Mouse (Mus musculus) G1E (cell line): ENCODE data around the gene P3h2. TPM values are rescaled to one million over a fixed set of nuclear protein-coding genes. Genes with fewer than 3 reads are reported as not detected.

Experiments used
- ATAC-seq: 2 replicates; pipeline ENCODE4 v1.8.0; 2016; ENCODE audit warnings: mild to moderate bottlenecking; ENCODE audit not compliant: insufficient number of reproducible peaks, poor library complexity, low FRiP score, severe bottlenecking; ENCODE audit errors: extremely low read depth
- DNase-seq: peaks from one replicate; pipeline ENCODE4 v3.0.0; 2012; ENCODE audit warnings: low spot score
- H3K27me3 ChIP-seq: 2 replicates; pipeline ENCODE4 v1.6.1; 2012; ENCODE audit warnings: mild to moderate bottlenecking, low read length, inconsistent platforms; ENCODE audit not compliant: insufficient read depth
- H3K36me3 ChIP-seq: replicated peaks from 2 replicates; pipeline ENCODE3; 2012; ENCODE audit warnings: mild to moderate bottlenecking, inconsistent platforms
- H3K4me1 ChIP-seq: 2 replicates; pipeline ENCODE4 v1.6.1; 2012; ENCODE audit warnings: low read depth, low read length, inconsistent platforms, mixed read lengths; ENCODE audit not compliant: insufficient read depth
- H3K4me3 ChIP-seq: 2 replicates; pipeline ENCODE4 v1.5.1; 2012; ENCODE audit warnings: low read depth, mild to moderate bottlenecking, inconsistent platforms, low read length, moderate library complexity, mixed read lengths
- H3K9me3 ChIP-seq: replicated peaks from 2 replicates; pipeline ENCODE4 v1.6.1; 2012; ENCODE audit warnings: inconsistent platforms
- CTCF ChIP-seq: IDR thresholded peaks from 2 replicates; pipeline ENCODE4 v1.5.1; 2012; ENCODE audit warnings: low read depth, low read length, inconsistent platforms, mixed read lengths
- GATA1 ChIP-seq: IDR thresholded peaks from 2 replicates; pipeline ENCODE4 v1.6.1; 2012; ENCODE audit warnings: borderline replicate concordance, low read length, inconsistent platforms, mixed read lengths
- GATA2 ChIP-seq: IDR thresholded peaks from 2 replicates; pipeline ENCODE4 v1.6.1; 2012; ENCODE audit warnings: low read depth, low read length, inconsistent platforms, borderline replicate concordance
- POLR2AphosphoS5 ChIP-seq: IDR thresholded peaks from 2 replicates; pipeline ENCODE4 v1.6.1; 2012; ENCODE audit warnings: low read depth, low read length, inconsistent platforms; ENCODE audit not compliant: insufficient replicate concordance
- TAL1 ChIP-seq: conservative IDR thresholded peaks from 2 replicates; pipeline ENCODE4 v1.6.1; 2012; ENCODE audit warnings: low read depth, low read length, inconsistent platforms, mixed read lengths
- polyA plus RNA-seq: library from polyadenylated mRNA; stranded (reverse); fragments of >175 nt; gene quantifications from 2 replicates; pipeline ENCODE4 v1.2.3, GENCODE M21; 2012
- total RNA-seq, 2 experiments: library from RNA; stranded (forward) in 1 of 2; stranded (reverse) in 1 of 2; fragments of 200-1000 nt in 1 of 2; fragments of >200 nt in 1 of 2; fragmentation: Nextera tagmentation in 1 of 2; gene quantifications; 2 replicates each; pipeline ENCODE4 v1.2.3; 2014 to 2017

P3h2 gene
- total RNA-seq (2014; fragmentation: Nextera tagmentation), result not detected in 2 replicates
- not detected in 2 replicates for total RNA-seq (2017)
- not detected in 2 replicates for polyA plus RNA-seq

DNA sequence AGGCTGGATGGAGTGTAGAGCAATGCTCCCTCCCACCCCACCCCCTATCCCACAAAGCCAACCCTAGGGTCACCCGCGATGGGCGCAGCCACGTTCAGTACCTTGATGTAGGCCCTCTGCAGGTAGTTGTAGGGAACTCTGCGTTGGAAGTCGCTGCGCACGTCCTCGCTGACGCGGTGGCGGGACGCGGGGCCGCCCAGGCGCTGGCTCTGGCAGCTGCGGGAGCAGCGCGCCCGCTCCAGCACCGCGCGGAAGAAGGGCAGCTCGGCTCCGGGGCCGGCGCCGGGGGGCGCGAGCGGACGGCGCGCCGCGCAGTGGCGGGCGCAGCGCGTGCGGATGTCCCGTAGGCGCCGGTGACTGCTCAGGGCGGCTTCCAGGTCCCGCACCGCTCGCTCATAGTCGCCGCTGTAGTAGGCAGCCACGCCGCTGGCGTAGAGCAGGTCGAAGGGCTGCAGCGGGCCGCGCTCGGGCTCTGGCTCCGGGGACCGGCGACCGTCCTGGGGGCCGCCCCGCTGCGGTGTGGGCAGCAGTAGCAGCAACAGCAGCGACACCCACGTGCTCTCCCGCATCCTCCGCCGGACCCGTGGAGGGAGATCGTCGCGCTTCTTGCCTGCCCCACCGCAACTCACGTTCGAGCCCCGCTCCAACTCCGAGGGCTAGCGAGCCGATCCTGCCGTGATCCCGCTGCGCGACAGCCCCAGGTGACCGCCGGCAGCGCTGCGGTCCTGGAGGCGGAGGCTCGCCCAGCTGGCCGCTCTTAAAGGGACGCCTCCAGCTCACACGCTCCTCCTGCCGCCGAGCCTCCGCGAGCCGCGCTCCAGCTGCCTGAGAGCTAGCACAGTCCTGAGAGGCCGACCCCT, at the start of gene P3h2:
TSS of gene P3h2 (minus strand) at position 670 of the 860 bp plus-strand sequence.
- DNase-seq, result no peak
- Histone ChIP-seq H3K4me1 (no peaks in the 10 kb centered on the region), H3K9me3 (peaks cover 23% of the 10 kb centered on the region), H3K4me3 (no peak within 1 kb of the TSS), H3K27me3 (no peaks in the 10 kb centered on the region), H3K36me3 (no peaks in the 10 kb centered on the region)
- no peak for ATAC-seq
- TF ChIP-seq GATA2, result no peak
- TF ChIP-seq POLR2AphosphoS5, result no peak
- no peak for TF ChIP-seq GATA1
- no peak for TF ChIP-seq TAL1
- TF ChIP-seq CTCF, result no peak

DNA sequence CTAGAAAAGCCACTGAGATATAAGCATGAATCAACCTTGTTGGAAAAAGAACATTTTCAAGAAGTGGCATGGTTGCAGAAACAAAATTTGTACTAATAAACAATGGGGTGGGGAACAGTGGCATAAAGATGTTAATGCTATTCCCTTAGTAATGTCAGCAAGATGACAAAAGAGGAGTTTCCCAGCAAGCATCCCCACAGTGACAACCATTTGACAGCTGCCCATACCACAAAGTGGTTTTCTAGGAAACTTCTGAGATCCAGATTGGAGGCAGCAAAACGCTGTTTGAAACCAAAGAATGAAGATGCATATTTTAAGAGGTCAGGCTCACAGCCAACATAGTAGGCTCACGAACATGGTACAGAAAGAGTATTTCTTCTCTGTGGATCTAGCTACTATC, 46.7 kb upstream of the P3h2 start:
- ATAC-seq, result no peak
- H3K4me3 ChIP-seq, result no peak overlapping the region

GRCm38 (mm10) chr16:26150943-26151342, 45.4 kb upstream of the P3h2 start:
- Histone ChIP-seq H3K36me3 (no peaks in the 10 kb centered on the region), H3K27me3 (no peaks in the 10 kb centered on the region), H3K4me1 (no peaks in the 10 kb centered on the region), H3K4me3 (no peak overlapping the region), H3K9me3 (peaks cover 7% of the 10 kb centered on the region; the same call in 1 of the 2 replicates)
- TF ChIP-seq POLR2AphosphoS5 (no peak), TAL1 (no peak), CTCF (no peak), GATA2 (no peak), GATA1 (no peak)
- ATAC-seq, result no peak
- DNase-seq, result no peak

More for the DNA sequence above, 46.7 kb upstream of the P3h2 start:
- Histone ChIP-seq H3K36me3 (no peaks in the 10 kb centered on the region), H3K4me1 (no peaks in the 10 kb centered on the region), H3K27me3 (no peaks in the 10 kb centered on the region), H3K9me3 (peaks cover 7% of the 10 kb centered on the region; the same call in 1 of the 2 replicates)
- no peak for DNase-seq
- TF ChIP-seq POLR2AphosphoS5 (no peak), GATA1 (no peak), TAL1 (no peak), GATA2 (no peak), CTCF (no peak)

- DNase-seq (no peak), ATAC-seq (no peak)
- Histone ChIP-seq H3K27me3 (no peaks in the 10 kb centered on the region), H3K4me3 (no peak overlapping the region), H3K36me3 (no peaks in the 10 kb centered on the region), H3K4me1 (no peaks in the 10 kb centered on the region), H3K9me3 (0 out of 2 replicates have a peak, but pooled peaks cover 2% of the 10 kb centered on the region)
- TF ChIP-seq GATA1, result no peak
- TF ChIP-seq POLR2AphosphoS5, result no peak
- no peak for TF ChIP-seq TAL1
Observed at GRCm38 (mm10) chr16:26146853-26147252, 41.3 kb upstream of the P3h2 start.

GRCm38 (mm10) chr16:26131126-26131525, 25.5 kb upstream of the P3h2 start:
- no peak for ATAC-seq
- Histone ChIP-seq H3K4me1 (no peaks in the 10 kb centered on the region), H3K9me3 (no peaks in the 10 kb centered on the region), H3K36me3 (no peaks in the 10 kb centered on the region), H3K4me3 (no peak overlapping the region), H3K27me3 (no peaks in the 10 kb centered on the region)
- DNase-seq, result no peak
- no peak for TF ChIP-seq CTCF
- TF ChIP-seq GATA1, result no peak
- no peak for TF ChIP-seq TAL1
- TF ChIP-seq GATA2, result no peak
- TF ChIP-seq POLR2AphosphoS5, result no peak

DNA sequence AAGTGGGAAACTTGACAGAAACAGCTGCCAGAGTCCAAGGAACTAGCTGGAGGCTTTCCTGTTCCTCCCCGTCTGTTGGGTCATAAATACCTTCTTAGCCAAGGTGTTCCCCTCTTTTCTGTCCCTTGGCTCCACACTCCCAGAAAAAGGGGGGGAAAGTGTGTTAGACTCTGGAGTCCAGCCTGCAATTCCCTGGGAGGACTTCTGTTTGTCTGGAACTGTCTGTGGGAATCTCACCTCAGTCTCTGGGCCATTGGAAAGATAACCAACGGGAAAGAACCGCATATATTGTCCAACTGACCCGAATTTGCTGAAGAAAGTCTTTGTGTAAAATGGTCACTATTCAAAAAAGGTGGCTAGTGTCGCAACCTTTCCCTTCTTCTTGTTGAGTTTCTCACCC, 1.0 kb upstream of the P3h2 start:
- Histone ChIP-seq H3K36me3 (no peaks in the 10 kb centered on the region), H3K4me1 (no peaks in the 10 kb centered on the region), H3K9me3 (peaks cover 23% of the 10 kb centered on the region), H3K4me3 (no peak overlapping the region), H3K27me3 (no peaks in the 10 kb centered on the region)
- TF ChIP-seq GATA1, result no peak
- ATAC-seq, result no peak
- no peak for DNase-seq

GRCm38 (mm10) chr16:26106041-26106617, 545 bp upstream of the P3h2 start:
- no peak overlapping the region for H3K4me3 ChIP-seq
- no peak for TF ChIP-seq CTCF
- TF ChIP-seq POLR2AphosphoS5, result no peak
- no peak for TF ChIP-seq GATA1
- TF ChIP-seq GATA2, result no peak
- no peak for TF ChIP-seq TAL1
- no peaks in the 10 kb centered on the region for H3K36me3 ChIP-seq
- no peak for ATAC-seq
- peaks cover 23% of the 10 kb centered on the region for H3K9me3 ChIP-seq
- no peaks in the 10 kb centered on the region for H3K4me1 ChIP-seq
- no peaks in the 10 kb centered on the region for H3K27me3 ChIP-seq
- no peak for DNase-seq
